11 mouse cellular contexts compared by ENCODE assay signal in the genomic region with DNA sequence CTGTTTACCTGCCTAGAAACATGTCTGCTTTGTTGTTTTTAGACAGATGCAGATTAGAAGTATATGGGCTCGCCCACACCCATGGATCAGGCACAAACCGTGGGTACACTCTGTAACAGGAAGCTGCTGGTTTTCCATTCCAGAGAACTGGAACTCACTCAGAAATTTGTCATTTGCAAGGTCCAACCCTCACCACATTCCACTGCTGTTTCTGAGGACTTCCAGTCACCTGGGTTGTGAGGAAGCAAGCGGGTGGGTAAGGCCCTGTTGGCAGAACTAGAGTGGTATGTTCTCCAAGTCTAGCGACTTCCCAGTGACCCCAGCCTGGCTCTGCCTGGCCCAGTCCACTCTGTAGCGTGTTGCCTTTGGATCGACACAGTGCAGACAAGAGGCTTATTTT.
DNase-seq lines count a peak whose midpoint lies in the region; ATAC-seq and TF ChIP-seq lines count a peak whose summit lies in the region.
"Had no signal": no experiment of that assay in that cellular context is flagged by ENCODE, and none has a peak within 500 bp of the region (broad histone marks: within the 10 kb centered on the region; RNA-seq: fewer than 3 reads in every experiment).

No protein-coding gene starts in this region.

- peaks cover 11% of the 10 kb centered on the region for H3K4me1 ChIP-seq in heart, adult 2 months (ENCODE audit: control insufficient read depth, insufficient read depth, low read length)
- H3K4me1 ChIP-seq in forebrain, embryonic 13.5 days: peaks cover 18% of the 10 kb centered on the region
- H3K4me1 ChIP-seq: stomach, embryonic 15.5 days had no signal

- no peak for TF ChIP-seq CTCF in heart, adult 2 months (IDR thresholded peaks at IDR 0.05)

- no peaks in the 10 kb centered on the region for H3K36me3 ChIP-seq in heart, adult 2 months (ENCODE audit: control insufficient read depth, insufficient read depth, low read length)
- H3K36me3 ChIP-seq in forebrain, embryonic 13.5 days (ENCODE audit: poor library complexity, severe bottlenecking): no peaks in the 10 kb centered on the region
- H3K36me3 ChIP-seq: stomach, embryonic 15.5 days had no signal

- no peak overlapping the region for H3K4me3 ChIP-seq in heart, adult 2 months
- no peak overlapping the region for H3K4me3 ChIP-seq in forebrain, embryonic 13.5 days
- H3K4me3 ChIP-seq: stomach, embryonic 15.5 days had no signal

- no peaks in the 10 kb centered on the region for H3K9me3 ChIP-seq in forebrain, embryonic 13.5 days (replicated peaks)
- H3K9me3 ChIP-seq: stomach, embryonic 15.5 days had no signal

- ATAC-seq in forebrain, embryonic 13.5 days: no peak

- intact Hi-C loops in gastrocnemius, postnatal 36 days (cut with DNase I): no loop called here
- intact Hi-C loops in heart, adult 2 months (cut with DNase I): no loop called here

- WGBS in heart, adult 2 months: 48% methylated on average over 6 of the region's 6 CpGs
- 91% methylated on average over 6 of the region's 6 CpGs for WGBS in forebrain, embryonic 13.5 days

- H3K27ac ChIP-seq in heart, adult 2 months: peak overlapping the region; percentile 82
- no peak overlapping the region for H3K27ac ChIP-seq in forebrain, embryonic 13.5 days
- H3K27ac ChIP-seq: stomach, embryonic 15.5 days had no signal

- no peaks in the 10 kb centered on the region for H3K27me3 ChIP-seq in heart, adult 2 months (ENCODE audit: control insufficient read depth, insufficient read depth, low read length)
- no peaks in the 10 kb centered on the region for H3K27me3 ChIP-seq in forebrain, embryonic 13.5 days
- H3K27me3 ChIP-seq: stomach, embryonic 15.5 days had no signal

- H3K9ac ChIP-seq in heart, adult 2 months (ENCODE audit: low read depth, low read length): no peak overlapping the region
- H3K9ac ChIP-seq in forebrain, embryonic 13.5 days: no peak overlapping the region
- H3K9ac ChIP-seq: lung, embryonic 14.5 days; stomach, embryonic 15.5 days had no signal

- no peak for TF ChIP-seq POLR2A in heart, adult 2 months (IDR thresholded peaks at IDR 0.05; ENCODE audit: insufficient read depth, low read depth, low read length)

- TF ChIP-seq EP300 in heart, adult 2 months (IDR thresholded peaks at IDR 0.05; ENCODE audit: insufficient read depth, low read depth, low read length): peak; percentile 77; the same call in 1 of the 2 replicates

- no peak overlapping the region for H3K4me2 ChIP-seq in forebrain, embryonic 13.5 days
- H3K4me2 ChIP-seq: lung, embryonic 14.5 days; stomach, embryonic 15.5 days had no signal

- DNase-seq in gastrocnemius, postnatal 25 days: peak; percentile 74
- no peak for DNase-seq in gastrocnemius, postnatal 36 days
- DNase-seq in lung, adult 18-20 months: peak; percentile 49 to 68
- no peak for DNase-seq in lung, postnatal 14 days
- peak; percentile 33 to 60 for DNase-seq in heart, adult 2 months
- DNase-seq in kidney, postnatal 36 days: peak; percentile 16 to 52
- no peak for DNase-seq in urinary bladder, postnatal 4 days (ENCODE audit: low spot score in 2 of 2)
- DNase-seq: adrenal gland, postnatal 14 days; lung, embryonic 14.5 days had no signal

- no peaks in the 10 kb centered on the region for H3K79me2 ChIP-seq in heart, adult 2 months (replicated peaks; ENCODE audit: control insufficient read depth, insufficient read depth, low read length)

Comparison
In these comparisons a context has a peak if more than half of its experiments do, and no peak if none do; other contexts are left out.
1. DNase-seq: peak in gastrocnemius, postnatal 25 days (single experiment), lung, adult 18-20 months (2 of 2), heart, adult 2 months (2 of 2) and kidney, postnatal 36 days (2 of 2); none in gastrocnemius, postnatal 36 days (0 of 2), lung, postnatal 14 days (single experiment) and urinary bladder, postnatal 4 days (0 of 2).